Mouse (Mus musculus) c-Kit-positive CD71-positive TER-119-negative erythroid progenitor cells, embryonic 14.5 days (primary cell): ENCODE data around the gene Zfp683.
A peak's percentile ranks its signal among the peaks of the same experiment; 100 is the strongest.

ENCODE experiments used
- DNase-seq: peaks from one replicate; pipeline ENCODE4 v3.0.0-alpha.2; 2013; ENCODE audit warnings: low read depth

Zfp683 gene

GRCm38 (mm10) chr4:134052560-134052959 lies 1.1 kb upstream of the Zfp683 start:
- no peak for DNase-seq

GRCm38 (mm10) chr4:134058166-134058715 lies 4.6 kb downstream of the Zfp683 start:
- no peak for DNase-seq

GRCm38 (mm10) chr4:134058908-134059307 lies 5.3 kb downstream of the Zfp683 start:
- DNase-seq = no peak

GRCm38 (mm10) chr4:134060135-134060865 lies 6.7 kb downstream of the Zfp683 start, which contains the start of gene Crybg2:
TSS of gene Crybg2 (plus strand) at chr4:134060815.
- DNase-seq = no peak

GRCm38 (mm10) chr4:134061166-134061830 lies 7.7 kb downstream of the Zfp683 start:
- no peak for DNase-seq

- peak; percentile 59 for DNase-seq
Observed at GRCm38 (mm10) chr4:134061944-134062446, 8.4 kb downstream of the Zfp683 start.

- DNase-seq = peak; percentile 31
Observed at GRCm38 (mm10) chr4:134062561-134062960, 8.9 kb downstream of the Zfp683 start.

- DNase-seq = no peak
Observed at GRCm38 (mm10) chr4:134065431-134066004, 11.9 kb downstream of the Zfp683 start.

GRCm38 (mm10) chr4:134067383-134067782 lies 13.7 kb downstream of the Zfp683 start:
- DNase-seq = no peak

GRCm38 (mm10) chr4:134067833-134068544 lies 14.4 kb downstream of the Zfp683 start:
- DNase-seq = no peak

GRCm38 (mm10) chr4:134068793-134069580 lies 15.3 kb downstream of the Zfp683 start:
- no peak for DNase-seq

GRCm38 (mm10) chr4:134078694-134079093 lies 25.1 kb downstream of the Zfp683 start:
- DNase-seq = peak; percentile 43

- DNase-seq = no peak
Observed at GRCm38 (mm10) chr4:134080674-134081073, 27.0 kb downstream of the Zfp683 start.

GRCm38 (mm10) chr4:134081730-134082386 lies 28.2 kb downstream of the Zfp683 start:
- peak; percentile 66 for DNase-seq

- DNase-seq = no peak
Observed at GRCm38 (mm10) chr4:134082460-134082859, 28.8 kb downstream of the Zfp683 start.

- DNase-seq = no peak
Observed at GRCm38 (mm10) chr4:134084999-134085398, 31.4 kb downstream of the Zfp683 start.

- DNase-seq = no peak
Observed at GRCm38 (mm10) chr4:134087412-134087811, 33.8 kb downstream of the Zfp683 start.

GRCm38 (mm10) chr4:134089029-134089428 lies 35.4 kb downstream of the Zfp683 start:
- DNase-seq = no peak

GRCm38 (mm10) chr4:134090521-134091224 lies 37.0 kb downstream of the Zfp683 start:
- DNase-seq = no peak

- DNase-seq = no peak
Observed at GRCm38 (mm10) chr4:134091225-134091529, 37.5 kb downstream of the Zfp683 start.
